Mouse (Mus musculus): ENCODE data around the gene Med13.
"Not testable (repeated sequence)": the region's sequence is repeated elsewhere in the genome, so short reads cannot be mapped to it uniquely, and the experiment has no call there.

Med13 gene

DNA sequence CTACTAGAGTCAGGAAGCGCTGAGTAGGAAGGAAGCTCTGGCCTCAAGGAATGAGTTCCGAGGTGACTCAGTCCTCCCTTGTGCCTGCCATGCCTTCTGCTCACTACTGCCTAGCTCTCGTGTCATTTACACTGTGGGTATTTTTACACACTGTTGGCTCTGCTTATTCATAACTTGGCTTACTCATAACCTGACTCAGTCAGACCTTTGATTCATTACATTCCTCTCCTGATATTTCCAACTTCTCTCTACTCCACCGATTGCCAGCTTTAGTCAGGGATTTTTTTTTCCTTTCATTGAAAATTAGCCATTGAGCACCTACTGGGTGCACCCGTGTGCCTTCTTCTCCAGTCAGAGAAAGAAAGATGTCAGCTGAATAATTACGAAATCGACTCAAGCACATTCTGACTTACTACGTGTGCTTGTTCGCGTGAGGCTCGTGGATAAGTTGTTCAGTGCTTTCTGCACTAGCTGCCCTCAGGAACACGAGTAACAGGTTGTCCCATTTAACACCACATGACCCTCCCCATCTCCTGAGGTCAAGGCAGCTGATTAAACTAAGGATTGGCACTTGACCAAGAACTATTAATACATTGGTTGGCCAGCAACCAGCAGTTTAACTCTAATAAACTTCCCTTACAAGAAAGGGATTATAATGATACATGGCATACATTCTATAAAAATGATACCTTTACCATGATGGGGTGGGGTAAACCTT is 23.3 kb upstream of the Med13 start:
- DNase-seq (ENCODE audit: low read depth, low spot score) = no peak

DNA sequence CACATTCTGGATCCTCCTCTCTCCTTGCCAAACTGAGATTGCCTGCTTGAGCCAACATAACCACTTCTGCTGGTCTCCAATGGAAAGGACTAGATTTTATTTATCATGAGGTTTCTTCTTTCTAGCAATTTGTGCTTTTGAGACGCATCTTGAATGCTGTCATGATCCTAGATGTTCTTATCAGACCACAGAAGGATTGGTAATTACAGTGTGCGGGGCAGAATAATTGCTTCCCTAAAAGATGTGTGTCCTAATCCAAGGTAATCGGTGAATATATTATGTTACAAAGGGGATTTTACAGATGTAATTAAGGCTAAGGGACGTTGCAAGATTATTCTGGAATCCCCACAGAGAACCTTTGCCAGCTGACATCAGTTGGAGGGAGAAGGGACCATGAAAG is 21.6 kb upstream of the Med13 start:
- no peak for DNase-seq (ENCODE audit: low read depth, low spot score)

DNA sequence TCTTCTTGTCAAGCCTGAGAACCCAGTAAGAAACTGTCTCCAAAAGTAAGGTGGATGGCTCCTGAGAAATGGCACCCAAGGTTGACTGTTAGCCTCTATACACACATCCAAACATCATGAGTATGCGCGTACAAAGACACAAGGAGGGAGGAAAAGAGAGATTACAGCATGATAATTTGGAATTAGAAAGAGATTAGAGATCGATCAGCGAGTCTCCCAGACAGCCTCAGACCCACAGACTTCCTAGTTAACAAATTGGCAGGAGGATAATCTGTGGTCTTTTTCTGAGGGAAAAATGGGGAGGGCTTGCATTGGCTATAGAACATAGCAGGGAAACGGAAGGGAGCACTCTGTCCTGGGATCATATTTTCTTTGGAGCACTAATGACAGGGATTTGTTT is 20.4 kb upstream of the Med13 start:
- no peak for DNase-seq (ENCODE audit: low read depth, low spot score)

DNA sequence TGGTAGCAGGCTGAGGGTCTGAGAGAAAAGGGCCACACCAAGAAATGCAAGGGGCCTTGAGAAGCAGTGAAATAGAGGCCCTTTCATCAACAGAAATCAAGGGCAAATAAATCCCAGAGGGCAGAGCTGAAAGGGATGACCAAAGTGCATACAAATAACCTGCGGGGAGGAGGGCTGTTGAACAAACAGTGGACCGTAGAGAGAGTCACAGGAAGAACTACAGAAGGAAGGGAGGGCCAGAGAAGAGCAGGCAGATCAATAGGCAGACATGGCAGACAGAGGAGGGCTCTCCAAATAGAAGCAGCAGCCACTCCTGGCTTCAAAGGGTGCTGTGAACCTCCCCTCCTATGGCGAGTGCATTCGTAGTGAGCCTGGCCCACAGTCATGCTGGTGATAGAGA is 19.3 kb upstream of the Med13 start:
- DNase-seq (ENCODE audit: low read depth, low spot score) = no peak

DNA sequence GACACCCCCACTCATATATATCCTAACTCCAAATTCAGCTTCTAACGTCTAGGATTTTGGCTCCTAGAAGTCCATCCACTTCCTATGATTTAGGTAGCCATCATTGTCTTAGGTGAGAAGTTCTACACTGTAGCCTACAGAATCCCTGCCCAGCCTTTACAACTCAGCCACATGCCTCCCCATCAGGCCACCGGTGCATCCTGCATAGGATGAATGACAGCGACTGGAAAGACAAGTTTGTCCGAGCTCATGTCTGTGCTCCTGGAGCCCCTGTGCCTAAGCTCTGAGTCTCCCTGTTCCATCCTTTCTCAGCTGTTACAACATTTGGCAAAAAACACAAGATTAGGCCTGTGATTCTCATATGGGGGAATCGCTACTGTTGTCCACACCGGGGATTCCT is 17.7 kb upstream of the Med13 start:
- no peak for DNase-seq (ENCODE audit: low read depth, low spot score)

DNA sequence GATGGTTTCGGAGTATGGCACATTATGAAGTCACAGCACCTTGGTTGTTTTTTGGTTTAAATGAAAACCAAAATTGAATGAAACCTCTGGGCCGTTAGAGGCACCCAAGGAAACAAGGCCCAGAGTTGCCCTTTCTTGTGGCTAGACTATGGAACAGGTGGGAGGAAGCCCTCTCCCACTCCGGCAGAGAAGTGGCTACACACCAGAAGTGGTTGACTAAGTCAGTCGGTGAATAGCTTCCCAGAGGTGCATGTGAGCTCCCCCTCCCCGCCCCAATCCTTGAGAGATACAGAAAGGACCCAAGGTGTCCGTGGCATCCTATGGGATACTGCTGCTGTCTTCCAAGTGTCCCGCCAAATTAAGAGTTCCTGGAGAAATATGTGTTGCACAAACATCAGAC is 13.9 kb upstream of the Med13 start:
- DNase-seq (ENCODE audit: low read depth, low spot score) = no peak

DNA sequence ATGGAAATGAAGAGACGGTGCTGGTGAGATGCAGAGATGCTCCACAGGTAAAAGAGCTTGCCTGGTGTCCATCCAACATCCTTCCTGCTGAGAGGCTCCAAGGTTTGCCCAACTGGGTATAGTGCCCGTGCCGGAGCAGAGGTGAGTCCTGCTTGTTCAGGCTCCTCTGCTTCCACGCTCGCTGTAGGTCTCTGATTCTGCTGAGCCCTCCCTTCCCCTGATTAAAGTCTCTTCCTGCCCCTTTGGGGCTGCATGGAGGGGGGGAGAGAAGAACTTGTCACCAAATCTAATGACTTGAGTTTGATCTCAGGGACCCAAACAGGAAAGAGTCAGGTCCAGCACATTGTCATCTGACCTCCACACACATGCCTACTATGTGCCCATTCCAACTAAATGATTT is 12.5 kb upstream of the Med13 start:
- DNase-seq (ENCODE audit: low read depth, low spot score) = no peak

DNA sequence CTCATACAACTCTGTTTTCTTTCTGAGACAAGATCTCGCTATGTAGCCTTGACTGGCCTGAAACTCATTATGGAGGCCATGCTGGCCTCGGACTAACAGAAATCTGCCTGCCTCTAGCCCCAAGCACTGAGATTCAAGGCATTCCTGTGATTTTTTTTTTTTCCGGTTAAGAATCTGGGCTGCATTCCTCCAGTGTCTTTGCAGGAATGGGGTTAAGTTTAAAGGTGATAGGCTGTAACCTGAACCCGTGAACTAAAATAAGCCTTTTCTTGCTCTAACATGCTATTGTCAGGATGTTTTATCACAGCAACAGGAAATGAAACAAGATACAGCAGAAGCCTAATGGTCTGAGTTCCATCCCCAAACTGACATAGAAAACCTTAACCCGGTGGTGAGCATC is 11.6 kb upstream of the Med13 start:
- no peak for DNase-seq (ENCODE audit: low read depth, low spot score)

DNA sequence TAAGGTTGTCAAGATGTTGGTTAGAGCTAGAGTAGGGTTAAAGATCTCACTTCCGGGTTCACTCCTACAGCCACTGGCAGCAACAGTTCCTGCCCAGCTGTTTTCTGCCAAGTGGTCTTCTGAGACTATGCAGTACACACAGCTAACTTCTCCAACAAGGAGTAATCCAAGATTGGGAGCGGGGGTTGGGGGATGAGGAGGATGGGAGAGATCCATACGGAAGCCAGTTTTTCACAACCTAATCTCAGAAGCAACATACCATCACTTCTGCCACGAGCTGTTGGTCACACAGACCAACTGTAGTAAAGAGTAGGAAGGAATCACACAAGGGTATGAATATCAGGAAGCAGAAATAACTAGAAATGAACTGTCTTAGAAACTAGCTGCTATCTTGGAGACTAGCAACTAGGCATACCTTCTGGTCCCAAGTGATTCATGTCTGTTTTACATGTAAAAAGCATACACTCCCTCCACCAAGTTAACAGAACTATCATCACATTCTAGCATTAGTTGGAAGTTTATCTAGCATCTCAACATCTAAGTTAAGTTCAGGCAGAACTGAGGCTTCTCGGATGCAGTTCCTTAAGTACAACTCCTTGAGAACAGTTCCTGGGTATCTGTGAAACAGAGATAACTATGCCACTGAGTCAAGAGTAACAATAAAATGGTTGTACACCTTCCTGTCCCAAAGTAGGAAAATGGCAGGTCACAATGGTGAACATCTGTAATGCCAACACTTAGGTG is 7.5 kb upstream of the Med13 start:
- DNase-seq (ENCODE audit: low read depth, low spot score) = no peak

DNA sequence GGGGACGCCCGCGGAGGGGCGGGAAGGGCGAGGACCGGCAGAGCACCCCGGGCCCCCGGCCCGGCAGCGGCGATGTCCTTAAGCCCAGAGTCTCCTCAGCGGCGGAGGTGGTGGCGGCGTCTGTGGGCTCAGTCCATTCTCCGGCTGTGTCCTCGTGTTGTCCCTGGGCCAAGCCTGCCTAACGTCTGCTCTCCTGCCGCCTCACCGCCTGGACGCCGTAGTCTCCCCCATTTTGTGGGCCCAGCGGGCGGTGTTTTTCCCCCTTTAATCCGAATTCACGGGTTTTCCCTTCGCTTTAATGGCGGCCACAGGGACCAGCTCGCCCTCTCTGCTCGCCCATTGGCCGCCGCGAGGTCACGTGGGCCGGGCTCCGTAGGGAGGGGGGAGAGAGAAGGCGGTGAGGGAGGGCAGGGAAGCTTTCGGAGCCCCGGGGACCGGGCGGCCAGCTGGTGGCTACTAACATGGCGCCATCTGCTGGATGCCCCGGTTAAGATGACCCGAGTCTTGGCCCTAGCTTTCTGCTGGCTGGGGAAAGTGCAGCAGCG is 654 bp upstream of the Med13 start:
- peak; percentile 95 for DNase-seq (ENCODE audit: low read depth, low spot score)

DNA sequence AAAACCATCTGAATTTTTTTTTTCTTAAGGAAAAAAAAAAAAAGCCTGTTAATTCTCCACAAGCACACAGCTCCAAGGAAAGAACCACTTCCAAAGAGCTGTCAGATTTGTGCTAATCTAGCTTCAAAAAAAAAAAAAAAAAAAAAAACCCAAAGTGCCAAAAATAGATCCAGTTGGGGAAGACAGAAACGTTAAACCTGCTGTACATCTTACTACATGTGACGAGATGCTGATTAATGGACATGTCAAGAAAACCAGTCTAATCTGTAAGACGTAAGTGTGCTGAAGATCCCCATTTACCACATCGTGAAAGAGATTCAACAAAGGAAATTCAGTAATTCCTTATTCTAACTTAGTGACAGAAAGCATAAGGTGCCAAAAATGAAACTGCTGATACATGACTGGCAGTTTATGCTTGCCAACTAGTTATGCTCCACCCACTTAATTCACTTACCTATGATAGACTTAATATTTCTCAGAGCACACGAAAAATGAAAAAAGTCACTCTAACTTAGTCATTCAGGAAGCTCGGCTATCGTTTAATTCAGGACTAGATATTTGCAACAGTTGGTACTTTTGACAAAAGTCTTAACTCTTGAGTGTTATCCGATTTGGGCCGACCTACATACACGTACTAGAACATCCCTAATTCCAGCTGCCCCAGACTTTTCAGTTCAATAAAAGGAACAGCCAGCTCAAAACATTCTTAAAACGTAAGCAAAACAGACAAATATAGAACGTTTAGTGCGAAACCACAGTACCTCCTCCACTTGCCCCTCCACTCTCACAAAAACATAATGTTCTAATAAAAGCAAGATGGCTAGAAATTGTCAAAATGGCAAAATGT is 1.2 kb downstream of the Med13 start:
- DNase-seq (ENCODE audit: low read depth, low spot score) = peak; percentile 63

DNA sequence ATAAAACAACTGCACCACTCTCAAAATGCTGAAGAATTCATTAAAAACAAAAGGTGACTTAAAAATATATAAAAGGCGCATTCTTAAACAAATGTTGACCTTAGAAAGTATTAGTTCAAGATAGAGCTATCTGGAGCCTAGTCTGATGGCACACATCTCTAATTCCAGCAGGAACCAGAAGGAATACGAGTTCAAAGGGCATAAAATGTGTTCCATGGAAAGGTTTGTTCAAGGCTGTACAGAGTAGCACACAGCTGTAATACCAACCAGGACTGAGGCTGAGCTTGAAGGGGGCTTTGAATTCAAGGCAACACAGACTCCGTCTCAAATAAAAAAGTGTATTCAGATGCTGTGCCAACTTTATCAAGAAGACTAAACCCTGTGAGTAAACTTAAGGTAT is 3.8 kb downstream of the Med13 start:
- DNase-seq (ENCODE audit: low read depth, low spot score) = no peak

DNA sequence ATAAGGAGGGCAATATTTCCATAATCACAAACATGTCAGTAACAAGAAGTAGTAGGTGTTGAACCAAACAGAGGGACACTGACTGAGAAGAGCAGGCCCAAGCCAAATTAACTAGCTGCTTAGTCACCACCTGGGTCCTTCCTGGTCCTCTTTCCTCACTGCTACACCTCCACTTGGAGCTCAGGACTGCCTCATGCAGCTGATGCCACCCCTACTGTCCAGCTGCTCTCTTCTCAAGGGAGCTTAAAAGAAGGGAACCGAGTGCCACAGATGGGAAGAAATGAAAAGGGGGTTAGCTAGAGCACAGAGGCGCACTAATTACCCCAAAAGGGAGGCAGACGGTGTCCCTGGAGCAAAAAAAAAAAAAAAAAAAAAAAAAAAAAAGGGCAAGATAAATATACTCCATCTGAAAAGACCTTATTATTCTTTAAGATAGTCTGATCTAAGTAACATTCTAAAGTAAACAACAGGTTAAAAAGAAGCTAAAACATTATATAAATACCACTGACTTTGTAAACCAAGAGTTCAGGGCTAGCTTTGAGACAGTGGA is 5.6 kb downstream of the Med13 start:
- DNase-seq (ENCODE audit: low read depth, low spot score) = no peak

DNA sequence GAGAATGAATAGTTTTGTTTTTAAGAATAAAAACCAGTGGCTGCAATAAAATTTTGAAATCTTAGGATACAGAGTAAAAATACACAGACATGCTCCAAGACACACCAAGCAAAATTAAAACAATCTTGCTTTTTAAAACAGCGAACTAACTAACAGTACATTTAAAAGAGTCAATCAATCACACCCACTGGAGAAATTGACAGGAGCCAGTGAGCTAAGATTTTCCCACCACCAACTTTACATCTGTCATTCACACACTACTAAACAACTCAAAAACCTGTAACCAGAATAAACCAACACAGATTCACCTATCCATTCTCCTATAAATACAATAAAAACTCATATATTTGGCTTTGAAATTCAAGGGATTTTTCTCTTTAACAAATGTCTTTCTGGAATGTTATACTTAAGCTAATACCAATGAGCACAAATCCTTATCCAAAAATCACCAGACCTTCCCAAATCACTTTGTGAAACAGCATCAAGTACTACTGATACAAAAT is 6.7 kb downstream of the Med13 start:
- DNase-seq (ENCODE audit: low read depth, low spot score) = no peak

DNA sequence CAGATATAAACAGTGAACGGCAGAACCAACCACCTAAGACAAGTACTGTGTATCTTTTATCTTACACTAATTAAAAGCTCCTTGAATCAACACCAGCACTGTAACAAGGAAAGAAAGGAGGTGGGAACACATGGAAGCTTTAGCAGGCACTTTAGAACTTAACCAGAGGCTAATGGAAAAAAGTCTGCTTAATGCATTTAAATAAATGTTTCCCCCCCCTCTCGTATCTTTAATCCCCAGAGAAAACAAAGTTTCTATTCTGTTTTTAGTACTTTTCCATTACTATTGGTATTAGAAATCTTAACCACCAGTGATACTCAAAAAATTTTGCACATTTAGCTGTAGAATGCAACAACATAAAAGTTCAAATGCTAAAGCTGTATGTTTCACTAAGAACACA is 8.1 kb downstream of the Med13 start:
- no peak for DNase-seq (ENCODE audit: low read depth, low spot score)

DNA sequence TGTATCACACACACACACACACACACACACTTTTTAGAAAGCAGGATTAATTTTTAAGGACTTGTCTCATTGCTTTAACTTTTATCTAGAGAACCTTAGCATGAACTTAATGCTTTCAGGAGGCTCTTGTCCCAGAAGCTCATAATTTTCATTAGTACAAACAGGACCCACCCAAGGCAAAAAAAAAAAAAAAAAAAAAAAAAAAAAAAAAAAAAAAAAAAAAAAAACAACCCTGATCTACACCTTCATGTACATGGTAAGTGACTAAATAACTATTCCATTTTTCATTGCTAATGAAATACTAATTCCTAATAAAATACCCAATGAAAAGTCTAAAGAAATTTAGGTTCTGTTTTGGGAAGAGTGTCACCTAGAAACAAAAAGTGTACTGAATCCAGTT is 8.5 kb downstream of the Med13 start:
- no peak for DNase-seq (ENCODE audit: low read depth, low spot score)

DNA sequence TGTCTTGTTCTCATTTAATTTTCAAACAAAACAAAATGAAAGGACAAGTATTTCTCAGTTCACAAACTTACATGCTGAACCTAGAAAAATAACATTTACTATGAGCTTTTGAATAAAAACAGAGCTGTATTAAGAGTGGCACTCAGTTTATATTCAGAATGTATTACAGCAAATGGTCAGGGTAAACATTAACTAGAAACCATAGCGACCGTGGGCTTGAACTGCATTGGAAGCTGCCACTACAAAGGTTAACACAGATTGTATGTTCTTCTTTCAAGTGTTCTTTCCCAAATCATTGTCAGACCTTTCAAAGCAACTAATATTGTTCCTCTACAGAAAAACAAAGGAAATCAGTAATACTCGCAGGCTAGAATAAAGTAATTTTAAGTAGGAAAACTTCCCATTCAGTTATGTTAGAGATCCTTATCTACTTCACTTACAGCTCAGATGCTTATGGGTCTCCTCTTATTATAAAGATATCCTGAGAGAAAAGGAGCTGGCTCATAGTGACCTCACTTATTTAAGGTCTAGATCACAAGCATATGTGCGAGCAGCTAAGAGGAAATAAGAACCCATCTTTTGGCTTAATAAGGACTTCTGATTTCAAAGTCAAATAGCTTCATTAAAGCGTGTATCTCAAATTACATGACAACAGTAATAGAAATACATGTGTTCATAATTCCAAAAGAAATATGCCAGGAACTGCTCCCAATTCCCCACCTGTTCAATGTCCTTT is 9.8 kb downstream of the Med13 start:
- DNase-seq (ENCODE audit: low read depth, low spot score) = no peak

DNA sequence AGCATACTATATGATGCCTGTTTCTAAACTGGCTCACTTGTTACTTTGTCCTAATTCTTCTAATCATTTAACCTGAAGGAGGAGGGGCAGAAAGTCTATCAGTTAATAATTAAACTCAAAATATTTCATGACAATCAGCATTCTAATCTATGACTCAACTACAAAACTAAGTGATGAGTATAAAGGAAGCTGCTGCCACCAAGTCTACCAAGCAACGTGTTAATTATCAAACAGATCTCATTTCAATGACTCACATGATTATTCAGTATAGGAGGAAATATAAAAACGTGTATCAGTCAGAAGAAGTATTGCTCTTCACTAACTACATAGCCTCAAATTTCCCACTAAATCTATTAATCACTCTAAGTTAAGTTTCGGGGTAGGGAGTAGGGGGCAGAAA is 10.9 kb downstream of the Med13 start:
- DNase-seq (ENCODE audit: low read depth, low spot score) = no peak

DNA sequence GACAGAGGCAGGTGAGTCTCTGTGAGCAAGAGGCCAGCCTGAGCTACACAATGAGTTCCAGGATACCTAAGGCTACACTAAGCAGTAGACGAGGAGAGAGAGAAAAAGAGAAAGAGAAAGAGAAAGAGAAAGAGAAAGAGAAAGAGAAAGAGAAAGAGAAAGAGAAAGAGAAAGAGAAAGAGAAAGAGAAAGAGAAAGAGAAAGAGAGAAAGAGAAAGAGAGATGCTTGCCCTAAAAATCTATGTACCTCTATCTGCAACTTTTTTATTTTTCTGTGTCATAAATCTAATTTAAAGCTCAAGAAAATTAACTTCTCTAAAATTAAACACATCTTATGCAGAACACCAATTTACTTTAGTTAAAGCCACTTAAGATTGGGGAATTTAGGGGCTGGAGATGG is 12.5 kb downstream of the Med13 start:
- DNase-seq (ENCODE audit: low read depth, low spot score) = not testable (repeated sequence)

DNA sequence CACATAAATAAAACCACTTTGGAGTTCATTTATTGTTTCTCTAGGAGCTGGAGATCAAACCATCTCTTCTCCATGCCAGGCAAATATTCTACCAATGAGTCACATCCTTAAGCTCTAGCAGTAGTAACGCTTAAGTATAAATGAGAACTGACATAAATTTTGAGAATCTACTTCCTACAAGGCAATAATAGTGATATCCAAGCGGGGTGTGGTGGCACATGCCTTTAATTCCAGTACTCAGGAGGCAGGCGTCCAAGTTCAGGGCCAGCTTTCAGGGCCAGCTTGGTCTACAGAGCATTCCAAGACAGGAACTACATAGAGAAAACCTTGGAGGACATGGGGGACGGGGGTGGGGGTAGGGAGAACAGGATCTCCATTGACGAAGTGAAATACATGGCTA is 33.2 kb downstream of the Med13 start:
- DNase-seq (ENCODE audit: low read depth, low spot score) = no peak

DNA sequence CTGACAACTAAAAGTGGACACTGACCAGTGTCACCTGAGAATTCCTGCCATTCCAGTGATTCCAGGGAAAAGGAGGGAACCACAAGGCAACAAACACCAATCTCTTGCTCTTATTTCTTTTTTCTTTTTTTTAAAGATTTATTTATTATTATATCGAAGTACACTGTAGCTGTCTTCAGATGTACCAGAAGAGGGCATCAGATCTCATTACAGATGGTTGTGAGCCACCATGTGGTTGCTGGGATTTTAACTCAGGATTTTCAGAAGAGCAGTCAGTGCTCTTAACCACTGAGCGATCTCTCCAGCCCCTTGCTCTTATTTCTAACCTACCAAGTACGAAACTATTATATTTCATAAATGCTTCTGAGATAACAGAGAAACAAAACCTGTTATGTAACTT is 42.4 kb downstream of the Med13 start:
- DNase-seq (ENCODE audit: low read depth, low spot score) = not testable (repeated sequence)

Data from c-Kit-negative CD71-positive TER-119-positive erythroid progenitor cells, embryonic 14.5 days (primary cell).